Mouse (Mus musculus): ENCODE measurements around the gene Rnf43.
A peak's percentile ranks its signal among the peaks of the same experiment; 100 is the strongest.

DNA sequence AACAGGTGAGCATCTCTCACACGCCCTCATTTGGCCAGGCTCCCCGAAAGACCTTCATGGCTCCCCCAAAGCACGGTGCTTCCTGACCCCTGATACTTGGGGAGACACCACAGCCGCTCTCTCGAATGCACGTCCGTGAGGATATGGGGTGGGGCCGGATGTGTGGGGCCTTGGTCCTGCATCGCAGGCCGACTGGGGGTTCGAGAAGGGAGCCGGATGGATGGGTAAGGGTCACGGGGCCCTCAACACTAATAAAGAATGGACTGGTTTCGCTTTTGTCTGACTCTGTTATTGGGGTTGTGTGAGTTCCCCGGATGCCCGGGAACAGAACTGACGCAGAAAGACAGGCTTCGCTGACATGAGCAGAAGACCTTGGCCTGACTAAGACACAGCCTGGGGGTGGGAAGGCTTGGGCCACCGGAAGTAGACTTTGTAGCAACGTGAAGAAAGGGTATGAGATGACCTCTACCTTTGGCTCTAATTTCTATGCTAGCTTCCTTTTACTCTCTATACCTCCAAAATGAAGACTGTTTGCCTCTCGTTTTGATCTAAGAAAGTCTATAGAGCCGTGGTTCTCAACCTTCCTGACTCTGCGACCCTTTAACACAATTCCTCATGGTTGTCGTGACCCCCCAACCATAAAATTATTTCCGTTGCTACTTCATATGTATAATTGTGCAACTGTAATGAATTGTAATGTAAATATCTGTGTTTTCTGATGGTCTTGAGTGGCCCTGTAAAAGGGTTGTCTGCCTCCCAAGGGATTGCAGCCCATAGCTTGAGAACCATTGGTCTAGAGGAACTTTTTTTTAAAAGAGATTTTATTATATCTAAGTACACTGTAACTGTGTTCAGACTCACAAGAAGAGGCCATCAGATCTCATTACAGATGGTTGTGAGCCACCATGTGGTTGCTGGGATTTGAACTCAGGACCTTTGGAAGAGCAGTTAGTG, 94.8 kb downstream of the Rnf43 start:
- TF ChIP-seq POLR2AphosphoS5 (IDR thresholded peaks at IDR 0.05; ENCODE audit: insufficient replicate concordance, low read depth, low read length) (peak; percentile 77; the same call in 1 of the 2 replicates), CTCF (IDR thresholded peaks at IDR 0.05; ENCODE audit: low read depth, low read length) (no peak), GATA1 (IDR thresholded peaks at IDR 0.05; ENCODE audit: borderline replicate concordance, low read length) (no peak), TAL1 (conservative IDR thresholded peaks at IDR 0.05; ENCODE audit: low read depth, low read length) (no peak), GATA2 (IDR thresholded peaks at IDR 0.05; ENCODE audit: borderline replicate concordance, low read depth, low read length) (no peak)
